In genomic region chr12:65037546-65037937, GRCm38 (mm10) we compare ENCODE assay signal across 8 mouse cellular contexts. TPM values are rescaled to one million over a fixed set of nuclear protein-coding genes. Genes with fewer than 3 reads are reported as not detected.
DNase-seq lines count a peak whose midpoint lies in the region; ATAC-seq and TF ChIP-seq lines count a peak whose summit lies in the region.

No protein-coding gene starts in this region.

- H3K4me1 ChIP-seq in kidney, adult 2 months (ENCODE audit: control insufficient read depth, insufficient read depth, low read length): peaks cover 2% of the 10 kb centered on the region; the same call in 1 of the 2 replicates
- no peaks in the 10 kb centered on the region; the same call in 1 of the 2 replicates for H3K4me1 ChIP-seq in bone marrow, adult 2 months (ENCODE audit: control insufficient read depth, insufficient read depth, low read length)
- peaks cover 13% of the 10 kb centered on the region for H3K4me1 ChIP-seq in liver, postnatal 0 days (ENCODE audit: insufficient read depth)
- H3K4me1 ChIP-seq in stomach, postnatal 0 days (replicated peaks; ENCODE audit: control insufficient read depth, insufficient read depth): peaks cover 6% of the 10 kb centered on the region; the same call in 1 of the 2 replicates

- peak overlapping the region; percentile 100; the same call in 1 of the 2 replicates for H3K4me3 ChIP-seq in kidney, adult 2 months (ENCODE audit: insufficient read depth, low read depth, low read length)
- H3K4me3 ChIP-seq in bone marrow, adult 2 months (replicated peaks; ENCODE audit: control insufficient read depth, low read depth, low read length): peak overlapping the region; percentile 16
- H3K4me3 ChIP-seq in liver, postnatal 0 days (ENCODE audit: low read depth, low read length): peak overlapping the region; percentile 95
- peak overlapping the region; percentile 93 for H3K4me3 ChIP-seq in stomach, postnatal 0 days (ENCODE audit: low read depth, low read length)

- H3K36me3 ChIP-seq in kidney, adult 2 months (ENCODE audit: control insufficient read depth, insufficient read depth, low read length): no peaks in the 10 kb centered on the region
- H3K36me3 ChIP-seq in liver, postnatal 0 days (replicated peaks; ENCODE audit: insufficient read depth, low read length): peaks cover 6% of the 10 kb centered on the region; the same call in 1 of the 2 replicates
- H3K36me3 ChIP-seq in stomach, postnatal 0 days (ENCODE audit: control insufficient read depth, insufficient read depth, low read length): no peaks in the 10 kb centered on the region

- WGBS in kidney, adult 2 months: 3% methylated on average over 4 of the region's 4 CpGs
- under 1% methylated on average over 4 of the region's 4 CpGs for WGBS in bone marrow, adult 2 months
- 11% methylated on average over 4 of the region's 4 CpGs for WGBS in liver, postnatal 0 days (ENCODE audit: insufficient replicate concordance)
- WGBS in stomach, postnatal 0 days: 18% methylated on average over 4 of the region's 4 CpGs

- no peak for TF ChIP-seq POLR2A in kidney, adult 2 months (IDR thresholded peaks at IDR 0.05; ENCODE audit: low read depth, low read length)
- no peak for TF ChIP-seq POLR2A in bone marrow, adult 2 months (IDR thresholded peaks at IDR 0.05; ENCODE audit: borderline replicate concordance, control insufficient read depth, low read depth, low read length)

- no peak for DNase-seq in kidney, adult 2 months
- DNase-seq in kidney, postnatal 36 days: no peak
- no peak for DNase-seq in liver, postnatal 0 days
- DNase-seq in stomach, postnatal 0 days (ENCODE audit: low spot score): no peak
- DNase-seq in frontal cortex, postnatal 36 days (ENCODE audit: low spot score in 2 of 2): no peak

- H3K4me2 ChIP-seq in liver, postnatal 0 days (ENCODE audit: low read depth, low read length): peak overlapping the region; percentile 76
- peak overlapping the region; percentile 55 for H3K4me2 ChIP-seq in stomach, postnatal 0 days (replicated peaks; ENCODE audit: low read depth)

- peak; percentile 90 for ATAC-seq in granulocyte monocyte progenitor cell, adult 5-6 weeks (replicated peaks; ENCODE audit: poor library complexity, severe bottlenecking)
- ATAC-seq in liver, postnatal 0 days: no peak
- no peak for ATAC-seq in stomach, postnatal 0 days (ENCODE audit: low FRiP score, low TSS enrichment)
- no peak for ATAC-seq in frontal cortex, adult (ENCODE audit: low TSS enrichment)

- TF ChIP-seq CTCF in kidney, adult 2 months (conservative IDR thresholded peaks at IDR 0.05; ENCODE audit: insufficient read depth, insufficient read length, low read depth, low read length): no peak
- TF ChIP-seq CTCF in bone marrow, adult 2 months (IDR thresholded peaks at IDR 0.05; ENCODE audit: control insufficient read depth, insufficient read depth, low read length): no peak
- TF ChIP-seq CTCF in liver, postnatal 0 days (IDR thresholded peaks at IDR 0.05; ENCODE audit: low read depth): no peak
- no peak for TF ChIP-seq CTCF in stomach, postnatal 0 days (IDR thresholded peaks at IDR 0.05; ENCODE audit: low read depth)

- H3K27me3 ChIP-seq in kidney, adult 2 months (replicated peaks; ENCODE audit: control insufficient read depth, insufficient read depth, low read length): no peaks in the 10 kb centered on the region
- H3K27me3 ChIP-seq in liver, postnatal 0 days (ENCODE audit: insufficient read depth, low read length): no peaks in the 10 kb centered on the region
- H3K27me3 ChIP-seq in stomach, postnatal 0 days (ENCODE audit: control insufficient read depth, insufficient read depth, low read length): no peaks in the 10 kb centered on the region

- no peak overlapping the region for H3K27ac ChIP-seq in kidney, adult 2 months (ENCODE audit: insufficient read depth, low read depth, low read length)
- no peak overlapping the region for H3K27ac ChIP-seq in bone marrow, adult 2 months (ENCODE audit: control insufficient read depth, insufficient read depth, low read depth, low read length, poor library complexity)
- H3K27ac ChIP-seq in liver, postnatal 0 days (ENCODE audit: low read depth): no peak overlapping the region
- no peak overlapping the region for H3K27ac ChIP-seq in stomach, postnatal 0 days (replicated peaks)

- no peaks in the 10 kb centered on the region for H3K9me3 ChIP-seq in liver, postnatal 0 days (ENCODE audit: low read length)
- H3K9me3 ChIP-seq in stomach, postnatal 0 days (ENCODE audit: control insufficient read depth, low read length): no peaks in the 10 kb centered on the region

- TF ChIP-seq EP300 in liver, postnatal 0 days (IDR thresholded peaks at IDR 0.05; ENCODE audit: low read depth): no peak
- TF ChIP-seq EP300 in stomach, postnatal 0 days (optimal IDR thresholded peaks at IDR 0.05): no peak

- H3K9ac ChIP-seq in liver, postnatal 0 days (replicated peaks): peak overlapping the region; percentile 95
- H3K9ac ChIP-seq in stomach, postnatal 0 days (ENCODE audit: low read length): no peak overlapping the region

RNA-seq across cellular contexts. Expression of gene Prpf39, which starts 1.4 kb away (rescaled TPM):
- 6.3 and 6.7 TPM in 2 replicates for polyA plus RNA-seq in kidney, adult 2 months (2012; rRNA removed)
- 15.9 and 22.2 TPM in 2 replicates for polyA plus RNA-seq in bone marrow, adult 2 months (2011; ENCODE audit: insufficient read depth, insufficient read length, low replicate concordance, missing spikeins)
- 52.5 and 55.4 TPM in 2 replicates for total RNA-seq in granulocyte monocyte progenitor cell, adult 5-6 weeks (2014; fragmentation: Nextera tagmentation)
- 73.2 and 91.2 TPM in 2 replicates for total RNA-seq in granulocyte monocyte progenitor cell, adult 5-6 weeks (2017)
- polyA plus RNA-seq in liver, postnatal 0 days (2015; fragmentation: Nextera tagmentation; extraction: Ambion mirVana): 9.8 and 12.4 TPM in 2 replicates
- polyA plus RNA-seq in stomach, postnatal 0 days (2015; fragmentation: Nextera tagmentation; extraction: Ambion mirVana): 17.6 and 18.2 TPM in 2 replicates

RNA-seq across cellular contexts. Expression of gene Fkbp3, which starts 36.3 kb away (rescaled TPM):
- polyA plus RNA-seq in kidney, adult 2 months (2012; rRNA removed): 50.5 and 80.3 TPM in 2 replicates
- 41.2 and 73.8 TPM in 2 replicates for polyA plus RNA-seq in bone marrow, adult 2 months (2011; ENCODE audit: insufficient read depth, insufficient read length, low replicate concordance, missing spikeins)
- total RNA-seq in granulocyte monocyte progenitor cell, adult 5-6 weeks (2014; fragmentation: Nextera tagmentation): 232 and 249 TPM in 2 replicates
- total RNA-seq in granulocyte monocyte progenitor cell, adult 5-6 weeks (2017): 266 and 303 TPM in 2 replicates
- polyA plus RNA-seq in liver, postnatal 0 days (2015; fragmentation: Nextera tagmentation; extraction: Ambion mirVana): 92.4 and 94.7 TPM in 2 replicates
- polyA plus RNA-seq in stomach, postnatal 0 days (2015; fragmentation: Nextera tagmentation; extraction: Ambion mirVana): 184 and 187 TPM in 2 replicates

RNA-seq across cellular contexts. Expression of gene Fancm, which starts 37.9 kb away (rescaled TPM):
- polyA plus RNA-seq in kidney, adult 2 months (2012; rRNA removed): 1.0 and 1.2 TPM in 2 replicates
- polyA plus RNA-seq in bone marrow, adult 2 months (2011; ENCODE audit: insufficient read depth, insufficient read length, low replicate concordance, missing spikeins): 2.7 and 5.1 TPM in 2 replicates
- 33.3 and 36.6 TPM in 2 replicates for total RNA-seq in granulocyte monocyte progenitor cell, adult 5-6 weeks (2014; fragmentation: Nextera tagmentation)
- 25.3 and 26.5 TPM in 2 replicates for total RNA-seq in granulocyte monocyte progenitor cell, adult 5-6 weeks (2017)
- polyA plus RNA-seq in liver, postnatal 0 days (2015; fragmentation: Nextera tagmentation; extraction: Ambion mirVana): 2.0 and 2.8 TPM in 2 replicates
- polyA plus RNA-seq in stomach, postnatal 0 days (2015; fragmentation: Nextera tagmentation; extraction: Ambion mirVana): 2.5 and 3.6 TPM in 2 replicates

Comparison
In these comparisons a context has a peak if more than half of its experiments do, and no peak if none do; other contexts are left out.
1. H3K4me3 ChIP-seq: peak in every context shown above with its lines; median percentile 100 in kidney, adult 2 months; 95 in liver, postnatal 0 days; 93 in stomach, postnatal 0 days; 16 in bone marrow, adult 2 months.